24 mouse cellular contexts compared by ENCODE assay signal in genomic region chr15:85772146-85772740, GRCm38 (mm10). TPM values are rescaled to one million over a fixed set of nuclear protein-coding genes. Genes with fewer than 3 reads are reported as not detected.
DNase-seq lines count a peak whose midpoint lies in the region; ATAC-seq and TF ChIP-seq lines count a peak whose summit lies in the region.
"Had no signal": no experiment of that assay in that cellular context is flagged by ENCODE, and none has a peak within 500 bp of the region (broad histone marks: within the 10 kb centered on the region; RNA-seq: fewer than 3 reads in every experiment).

No protein-coding gene starts in this region.

- TF ChIP-seq POLR2A in liver, adult 2 months (IDR thresholded peaks at IDR 0.05; ENCODE audit: extremely low read depth, insufficient read depth, low read length): 0 out of 2 replicates have a peak, but pooled peaks have one; percentile 5

- DNase-seq in liver, adult 2 months (ENCODE audit: extremely low read depth, low read depth, low spot score): no peak
- no peak for DNase-seq in liver, embryonic 11.5 days (ENCODE audit: low spot score)
- peak; percentile 61 for DNase-seq in large intestine, adult 2 months (ENCODE audit: low read depth, low spot score)
- DNase-seq in embryo, embryonic 11 days: no peak
- DNase-seq in natural killer cell, adult 2 months (ENCODE audit: low spot score in 2 of 2): no peak
- DNase-seq: cerebellum, postnatal 36 days; gastrocnemius, postnatal 36 days; heart, postnatal 14 days; layer of hippocampus, postnatal 36 days; midbrain, embryonic 14.5 days; retina, postnatal 1 day; right cerebral cortex, postnatal 4 days had no signal

- H3K36me3 ChIP-seq in liver, adult 2 months (ENCODE audit: control insufficient read depth, insufficient read depth, low read length): 0 out of 2 replicates have a peak, but pooled peaks cover 2% of the 10 kb centered on the region
- no peaks in the 10 kb centered on the region for H3K36me3 ChIP-seq in liver, embryonic 11.5 days (ENCODE audit: control insufficient read depth, insufficient read depth, low read length)
- no peaks in the 10 kb centered on the region for H3K36me3 ChIP-seq in kidney, embryonic 15.5 days
- H3K36me3 ChIP-seq in stomach, embryonic 16.5 days (ENCODE audit: control insufficient read depth, insufficient read depth, low read length): no peaks in the 10 kb centered on the region
- H3K36me3 ChIP-seq: embryonic facial prominence, embryonic 10.5 days; G1E; hindbrain, embryonic 15.5 days; limb, embryonic 13.5 days had no signal

- WGBS in liver, adult 2 months: 13% methylated on average over 11 of the region's 11 CpGs
- 59% methylated on average over 11 of the region's 11 CpGs for WGBS in liver, embryonic 11.5 days
- WGBS in kidney, embryonic 15.5 days: 71% methylated on average over 11 of the region's 11 CpGs
- 32% methylated on average over 11 of the region's 11 CpGs for WGBS in large intestine, adult 2 months
- 63% methylated on average over 11 of the region's 11 CpGs for WGBS in stomach, embryonic 16.5 days

- no peaks in the 10 kb centered on the region for H3K27me3 ChIP-seq in liver, adult 2 months (ENCODE audit: control insufficient read depth, insufficient read depth, low read length)
- no peaks in the 10 kb centered on the region for H3K27me3 ChIP-seq in liver, embryonic 11.5 days (replicated peaks; ENCODE audit: control insufficient read depth, insufficient read depth, low read length)
- H3K27me3 ChIP-seq in kidney, embryonic 15.5 days: no peaks in the 10 kb centered on the region
- no peaks in the 10 kb centered on the region for H3K27me3 ChIP-seq in stomach, embryonic 16.5 days (ENCODE audit: control insufficient read depth, insufficient read depth, low read length)
- H3K27me3 ChIP-seq: forebrain, embryonic 13.5 days; hindbrain, embryonic 15.5 days had no signal

- TF ChIP-seq CTCF in liver, adult 2 months (IDR thresholded peaks at IDR 0.05; ENCODE audit: low read depth, low read length): peak; percentile 39; the same call in 1 of the 2 replicates

- H3K27ac ChIP-seq in liver, adult 2 months (replicated peaks; ENCODE audit: insufficient read depth, low read depth, low read length): peak overlapping the region; percentile 99
- no peak overlapping the region for H3K27ac ChIP-seq in liver, embryonic 11.5 days (ENCODE audit: low read depth, low read length)
- H3K27ac ChIP-seq in kidney, embryonic 15.5 days: peak overlapping the region; percentile 61; the same call in 1 of the 2 replicates
- H3K27ac ChIP-seq in stomach, embryonic 16.5 days (ENCODE audit: low read length): peak overlapping the region; percentile 43
- H3K27ac ChIP-seq: embryonic facial prominence, embryonic 10.5 days; forebrain, embryonic 13.5 days; hindbrain, embryonic 15.5 days; limb, embryonic 13.5 days had no signal

- H3K4me3 ChIP-seq in liver, adult 2 months (ENCODE audit: insufficient read depth, low read depth, low read length): peak overlapping the region; percentile 53
- H3K4me3 ChIP-seq in liver, embryonic 11.5 days (ENCODE audit: low read depth, low read length): no peak overlapping the region
- no peak overlapping the region for H3K4me3 ChIP-seq in kidney, embryonic 15.5 days (replicated peaks)
- no peak overlapping the region for H3K4me3 ChIP-seq in stomach, embryonic 16.5 days (replicated peaks; ENCODE audit: low read length)
- H3K4me3 ChIP-seq: embryonic facial prominence, embryonic 10.5 days; forebrain, embryonic 13.5 days; hindbrain, embryonic 15.5 days; limb, embryonic 13.5 days; myocyte had no signal

- H3K9me3 ChIP-seq in liver, embryonic 11.5 days (ENCODE audit: control insufficient read depth, low read length): no peaks in the 10 kb centered on the region
- no peaks in the 10 kb centered on the region for H3K9me3 ChIP-seq in kidney, embryonic 15.5 days (replicated peaks)
- H3K9me3 ChIP-seq in stomach, embryonic 16.5 days (replicated peaks; ENCODE audit: control insufficient read depth, low read length): no peaks in the 10 kb centered on the region
- H3K9me3 ChIP-seq: embryonic facial prominence, embryonic 10.5 days; forebrain, embryonic 13.5 days; G1E; hindbrain, embryonic 15.5 days; limb, embryonic 13.5 days had no signal

- peaks cover 12% of the 10 kb centered on the region; the same call in 1 of the 2 replicates for H3K79me2 ChIP-seq in liver, adult 2 months (ENCODE audit: control insufficient read depth, insufficient read depth, low read length)

- H3K4me1 ChIP-seq in liver, adult 2 months (ENCODE audit: control insufficient read depth, insufficient read depth, low read length): peaks cover 48% of the 10 kb centered on the region
- H3K4me1 ChIP-seq in liver, embryonic 11.5 days (replicated peaks; ENCODE audit: control insufficient read depth, insufficient read depth, low read length): no peaks in the 10 kb centered on the region
- H3K4me1 ChIP-seq in kidney, embryonic 15.5 days: no peaks in the 10 kb centered on the region
- H3K4me1 ChIP-seq in stomach, embryonic 16.5 days (ENCODE audit: control insufficient read depth, insufficient read depth, low read length): no peaks in the 10 kb centered on the region
- H3K4me1 ChIP-seq: embryonic facial prominence, embryonic 10.5 days; forebrain, embryonic 13.5 days; hindbrain, embryonic 15.5 days; limb, embryonic 13.5 days had no signal

- H3K4me2 ChIP-seq in liver, embryonic 11.5 days: no peak overlapping the region
- no peak overlapping the region for H3K4me2 ChIP-seq in kidney, embryonic 15.5 days
- H3K4me2 ChIP-seq in stomach, embryonic 16.5 days (ENCODE audit: low read depth, low read length): no peak overlapping the region
- H3K4me2 ChIP-seq: forebrain, embryonic 13.5 days; heart, embryonic 11.5 days; hindbrain, embryonic 15.5 days; limb, embryonic 13.5 days had no signal

- H3K9ac ChIP-seq in liver, adult 2 months (ENCODE audit: low read depth, low read length): peak overlapping the region; percentile 87
- H3K9ac ChIP-seq in liver, embryonic 11.5 days (ENCODE audit: low read depth, low read length): no peak overlapping the region
- no peak overlapping the region for H3K9ac ChIP-seq in kidney, embryonic 15.5 days
- no peak overlapping the region for H3K9ac ChIP-seq in stomach, embryonic 16.5 days (ENCODE audit: low read length)
- H3K9ac ChIP-seq: forebrain, embryonic 13.5 days; hindbrain, embryonic 15.5 days; limb, embryonic 13.5 days had no signal

- no peak for ATAC-seq in liver, embryonic 11.5 days (replicated peaks; ENCODE audit: low FRiP score)
- no peak for ATAC-seq in kidney, embryonic 15.5 days (replicated peaks; ENCODE audit: low FRiP score)
- peak; percentile 67 for ATAC-seq in stomach, embryonic 16.5 days (ENCODE audit: insufficient read depth, low FRiP score)
- ATAC-seq: CD4-positive, CD25-positive, alpha-beta regulatory T cell, adult 4 months; forebrain, embryonic 13.5 days; lung, postnatal 0 days had no signal

RNA-seq across cellular contexts. Expression of gene Ppara, which starts 37.5 kb away (rescaled TPM):
- 184 and 206 TPM in 2 replicates for total RNA-seq in liver, adult 2 months (2014; rRNA removed)
- 36.2 and 39.8 TPM in 2 replicates for polyA plus RNA-seq in liver, adult 2 months (2012; rRNA removed)
- 2.5 and 3.4 TPM in 2 replicates for polyA plus RNA-seq in liver, embryonic 11.5 days (2014; fragmentation: Nextera tagmentation; extraction: Ambion mirVana)
- polyA plus RNA-seq in kidney, embryonic 15.5 days (2015; fragmentation: Nextera tagmentation; extraction: Ambion mirVana): 3.9 and 5.0 TPM in 2 replicates
- 5.3 and 12.8 TPM in 2 replicates for polyA plus RNA-seq in large intestine, adult 2 months (2012; rRNA removed)
- 8.7 and 12.2 TPM in 2 replicates for polyA plus RNA-seq in stomach, embryonic 16.5 days (2015; fragmentation: Nextera tagmentation; extraction: Ambion mirVana)
- total RNA-seq: megakaryocyte progenitor cell, adult 5-6 weeks had no signal
- polyA plus RNA-seq: G1E had no signal

RNA-seq across cellular contexts. Expression of gene Cdpf1, which starts 39.3 kb away (rescaled TPM):
- 10.1 and 11.6 TPM in 2 replicates for total RNA-seq in liver, adult 2 months (2014; rRNA removed)
- 18.3 and 19.6 TPM in 2 replicates for polyA plus RNA-seq in liver, adult 2 months (2012; rRNA removed)
- 43.1 and 49.7 TPM in 2 replicates for polyA plus RNA-seq in liver, embryonic 11.5 days (2014; fragmentation: Nextera tagmentation; extraction: Ambion mirVana)
- polyA plus RNA-seq in kidney, embryonic 15.5 days (2015; fragmentation: Nextera tagmentation; extraction: Ambion mirVana): 29.5 and 32.5 TPM in 2 replicates
- 36.6 and 59.8 TPM in 2 replicates for polyA plus RNA-seq in large intestine, adult 2 months (2012; rRNA removed)
- 36.7 and 39.9 TPM in 2 replicates for polyA plus RNA-seq in stomach, embryonic 16.5 days (2015; fragmentation: Nextera tagmentation; extraction: Ambion mirVana)

RNA-seq across cellular contexts. Expression of gene Pkdrej, which starts 49.3 kb away (rescaled TPM):
- under 0.01 and 0.09 TPM in 2 replicates for total RNA-seq in liver, adult 2 months (2014; rRNA removed)
- 0.01 TPM in 2 replicates for polyA plus RNA-seq in liver, adult 2 months (2012; rRNA removed)
- 0.11 and 0.21 TPM in 2 replicates for polyA plus RNA-seq in liver, embryonic 11.5 days (2014; fragmentation: Nextera tagmentation; extraction: Ambion mirVana)
- 0.14 and 0.15 TPM in 2 replicates for polyA plus RNA-seq in kidney, embryonic 15.5 days (2015; fragmentation: Nextera tagmentation; extraction: Ambion mirVana)
- 0.16 and 0.30 TPM in 2 replicates for polyA plus RNA-seq in large intestine, adult 2 months (2012; rRNA removed)
- 0.16 and 0.25 TPM in 2 replicates for polyA plus RNA-seq in stomach, embryonic 16.5 days (2015; fragmentation: Nextera tagmentation; extraction: Ambion mirVana)
- polyA plus RNA-seq: CD4-positive, CD25-positive, alpha-beta regulatory T cell, adult 4 months; forebrain, embryonic 13.5 days; G1E; myocyte had no signal

RNA-seq across cellular contexts. Expression of gene Ttc38, which starts 59.9 kb away (rescaled TPM):
- total RNA-seq in liver, adult 2 months (2014; rRNA removed): 52.4 and 59.5 TPM in 2 replicates
- polyA plus RNA-seq in liver, adult 2 months (2012; rRNA removed): 19.1 and 37.2 TPM in 2 replicates
- polyA plus RNA-seq in liver, embryonic 11.5 days (2014; fragmentation: Nextera tagmentation; extraction: Ambion mirVana): 6.5 and 7.4 TPM in 2 replicates
- 6.3 and 6.7 TPM in 2 replicates for polyA plus RNA-seq in kidney, embryonic 15.5 days (2015; fragmentation: Nextera tagmentation; extraction: Ambion mirVana)
- 10.8 and 10.9 TPM in 2 replicates for polyA plus RNA-seq in large intestine, adult 2 months (2012; rRNA removed)
- polyA plus RNA-seq in stomach, embryonic 16.5 days (2015; fragmentation: Nextera tagmentation; extraction: Ambion mirVana): 9.9 and 11.7 TPM in 2 replicates
